Mouse (Mus musculus) WW6 (cell line): ENCODE results near the gene Abhd14a.

ENCODE experiments used
- DNase-seq: peaks from one replicate; pipeline ENCODE4 v3.0.0-alpha.2; 2013; ENCODE audit warnings: low read depth, low spot score

Gene Abhd14a

GRCm38 (mm10) chr9:106411091-106411594 is 36.3 kb downstream of the Abhd14a start:
- DNase-seq, result no peak

DNA sequence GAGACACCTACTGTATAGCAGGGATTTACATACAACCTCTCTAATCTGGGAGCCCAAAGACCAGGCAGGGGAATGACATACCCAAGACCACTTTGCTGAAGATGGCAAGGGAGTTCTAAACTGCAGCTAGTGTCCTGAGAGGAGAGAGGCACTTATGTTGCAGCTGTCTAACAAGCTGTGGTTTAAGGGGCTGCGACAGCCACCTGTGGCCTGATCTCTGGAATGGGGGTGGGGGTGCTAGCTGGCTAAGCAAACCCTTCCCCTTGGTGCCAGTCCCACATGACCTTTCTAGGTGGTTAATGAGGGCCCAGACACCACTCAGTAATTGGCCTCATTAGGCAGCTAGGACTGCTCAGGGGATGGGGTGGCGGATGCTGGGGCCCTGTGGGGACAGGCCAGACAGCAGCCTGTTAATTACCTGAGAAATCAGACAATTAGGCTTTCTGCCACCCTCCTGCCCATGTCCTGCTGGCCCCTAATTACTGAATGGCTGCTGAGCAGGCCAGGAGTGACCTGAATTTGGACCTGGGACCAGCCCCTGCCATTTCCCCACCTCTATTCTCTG is 37.3 kb downstream of the Abhd14a start:
- no peak for DNase-seq

DNA sequence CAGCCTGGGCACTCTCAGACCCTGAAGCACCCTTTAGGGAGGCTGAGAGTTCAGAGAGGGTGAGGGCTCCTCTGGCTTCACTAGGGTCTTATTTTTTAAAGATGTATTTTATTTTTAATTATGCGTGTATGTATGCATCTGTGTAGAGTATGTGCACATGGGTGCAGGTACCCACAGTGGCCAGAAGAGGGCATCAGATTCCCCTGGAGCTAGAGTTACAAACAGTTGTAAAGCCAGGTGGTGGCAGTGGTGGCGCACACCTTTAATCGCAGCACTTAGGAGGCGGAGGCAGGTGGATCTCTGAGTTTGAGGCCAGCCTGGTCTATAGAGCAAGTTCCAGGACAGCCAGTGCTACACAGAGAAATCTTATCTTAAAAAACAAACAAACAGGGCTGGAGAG is 38.4 kb downstream of the Abhd14a start:
- DNase-seq, result no peak

DNA sequence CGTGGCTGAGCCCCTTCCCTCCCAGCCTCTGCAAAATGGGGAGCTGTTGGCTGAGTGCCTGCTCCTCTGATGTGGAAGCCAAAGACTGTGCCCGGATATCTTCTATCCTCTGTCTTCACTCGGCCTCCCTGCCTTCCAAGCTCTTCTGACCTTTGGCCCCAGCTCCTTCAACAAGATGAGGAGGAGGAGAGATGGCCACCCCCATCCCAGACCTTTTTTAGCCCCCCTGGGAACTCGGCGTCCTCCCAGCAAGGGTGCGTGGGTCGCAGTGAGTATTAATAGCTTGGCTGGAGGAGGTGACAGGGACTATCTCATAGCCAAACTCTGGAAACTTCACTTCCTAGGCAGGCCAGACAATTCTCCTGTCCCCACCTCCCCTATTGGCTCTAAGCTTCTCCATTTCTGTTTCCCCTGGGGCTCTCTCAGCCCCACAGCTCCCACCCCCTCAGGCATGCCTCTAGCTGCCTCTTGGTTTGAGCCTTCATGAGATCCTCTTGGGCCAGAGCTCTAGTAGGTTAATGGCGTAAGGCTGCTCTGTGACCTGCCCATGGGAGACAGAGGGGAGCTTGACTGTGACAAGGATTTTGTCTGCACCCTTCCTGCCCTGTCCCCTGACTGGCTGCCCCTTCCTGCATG is 40.9 kb downstream of the Abhd14a start:
- no peak for DNase-seq

DNA sequence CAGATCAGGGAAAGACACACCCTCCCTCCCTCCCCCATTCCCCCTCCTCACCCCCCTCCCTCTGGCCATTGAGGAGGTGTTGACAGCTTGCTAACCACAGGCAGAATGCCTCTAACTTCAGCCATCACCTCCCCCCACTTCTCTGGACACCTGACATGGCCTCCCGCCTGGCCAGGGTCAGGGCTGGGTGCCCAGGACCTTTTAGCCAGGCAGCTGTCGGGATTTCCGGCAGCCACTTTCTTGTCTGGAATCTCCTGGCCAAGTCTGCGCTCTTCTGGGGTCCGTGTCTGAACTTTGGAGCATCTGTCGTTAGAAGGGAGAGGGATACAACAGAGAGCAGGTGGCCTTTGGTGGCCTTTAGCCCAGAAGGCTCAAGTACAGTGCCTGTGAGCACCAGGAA is 42.2 kb downstream of the Abhd14a start:
- no peak for DNase-seq

- DNase-seq, result no peak
Measured at GRCm38 (mm10) chr9:106402607-106403375, 44.7 kb downstream of the Abhd14a start.

DNA sequence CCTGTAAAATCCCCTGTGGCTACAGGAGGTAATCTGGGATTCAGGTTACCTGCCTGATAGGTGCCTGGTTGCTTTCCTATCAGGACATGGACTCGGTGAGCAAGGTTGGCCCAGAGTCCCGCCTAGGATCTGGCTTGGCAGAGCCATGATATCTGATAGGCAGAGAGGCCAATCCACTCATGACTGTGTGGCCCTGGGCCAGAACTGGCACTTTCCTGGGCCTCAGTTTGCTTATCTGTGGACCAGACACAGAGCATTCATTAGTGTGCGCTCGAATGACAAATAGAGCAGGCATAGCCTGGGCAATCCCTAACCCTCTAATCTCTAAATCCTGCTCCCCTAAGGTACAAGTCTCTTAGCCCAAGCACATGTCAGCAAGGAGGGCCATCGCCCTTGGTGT is 45.3 kb downstream of the Abhd14a start:
- DNase-seq, result no peak

GRCm38 (mm10) chr9:106399808-106400207 is 47.7 kb downstream of the Abhd14a start:
- no peak for DNase-seq

DNA sequence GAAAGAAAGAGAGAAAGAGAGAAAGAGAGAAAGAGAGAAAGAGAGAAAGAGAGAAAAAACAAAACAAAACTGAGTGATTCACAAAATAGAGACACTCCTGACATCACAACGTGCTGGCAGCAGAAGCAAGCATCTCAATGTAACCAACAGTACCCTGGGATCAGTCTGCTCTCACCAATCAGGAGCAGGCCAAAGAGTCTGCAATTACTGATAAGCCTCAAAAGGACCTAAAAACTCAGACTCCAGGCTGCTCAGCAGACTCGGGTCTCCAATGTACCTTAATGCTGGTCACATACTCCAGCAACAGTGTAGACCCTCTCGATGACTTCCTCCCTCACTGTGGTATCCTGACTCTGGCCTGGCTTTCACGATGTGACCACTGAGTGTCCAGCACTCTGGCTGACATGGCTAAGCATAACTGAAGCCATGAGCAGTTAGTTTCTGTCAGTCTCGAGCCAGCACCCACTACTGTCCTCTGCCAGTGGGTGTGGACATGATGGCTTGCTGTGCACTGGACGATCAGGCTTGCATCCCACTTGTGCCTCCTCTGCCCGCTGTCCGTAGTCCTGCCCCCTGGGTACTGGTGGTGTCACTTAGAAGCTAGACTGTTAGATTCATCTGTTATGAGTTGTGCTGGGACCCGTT is 48.7 kb downstream of the Abhd14a start:
- no peak for DNase-seq

DNA sequence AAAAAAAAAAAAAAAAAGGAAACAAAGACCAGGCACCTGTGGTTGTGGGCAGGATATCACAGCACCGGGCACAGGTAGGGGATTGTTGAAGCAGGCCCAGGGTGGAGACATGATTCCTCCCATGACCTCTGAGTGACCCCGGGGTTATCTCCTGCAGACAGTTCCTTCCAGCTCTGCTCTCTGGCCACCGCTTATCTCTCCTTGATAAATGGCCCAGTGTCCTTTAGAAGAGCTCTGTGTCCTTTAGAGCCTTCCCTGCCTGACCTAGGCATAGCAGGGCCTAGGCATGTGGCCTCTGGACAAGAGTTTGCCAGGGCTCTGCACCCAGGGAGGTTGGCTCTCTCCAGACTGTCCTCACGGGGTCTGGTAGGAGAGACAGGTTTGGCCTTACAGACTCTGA is 49.7 kb downstream of the Abhd14a start:
- DNase-seq, result no peak

DNA sequence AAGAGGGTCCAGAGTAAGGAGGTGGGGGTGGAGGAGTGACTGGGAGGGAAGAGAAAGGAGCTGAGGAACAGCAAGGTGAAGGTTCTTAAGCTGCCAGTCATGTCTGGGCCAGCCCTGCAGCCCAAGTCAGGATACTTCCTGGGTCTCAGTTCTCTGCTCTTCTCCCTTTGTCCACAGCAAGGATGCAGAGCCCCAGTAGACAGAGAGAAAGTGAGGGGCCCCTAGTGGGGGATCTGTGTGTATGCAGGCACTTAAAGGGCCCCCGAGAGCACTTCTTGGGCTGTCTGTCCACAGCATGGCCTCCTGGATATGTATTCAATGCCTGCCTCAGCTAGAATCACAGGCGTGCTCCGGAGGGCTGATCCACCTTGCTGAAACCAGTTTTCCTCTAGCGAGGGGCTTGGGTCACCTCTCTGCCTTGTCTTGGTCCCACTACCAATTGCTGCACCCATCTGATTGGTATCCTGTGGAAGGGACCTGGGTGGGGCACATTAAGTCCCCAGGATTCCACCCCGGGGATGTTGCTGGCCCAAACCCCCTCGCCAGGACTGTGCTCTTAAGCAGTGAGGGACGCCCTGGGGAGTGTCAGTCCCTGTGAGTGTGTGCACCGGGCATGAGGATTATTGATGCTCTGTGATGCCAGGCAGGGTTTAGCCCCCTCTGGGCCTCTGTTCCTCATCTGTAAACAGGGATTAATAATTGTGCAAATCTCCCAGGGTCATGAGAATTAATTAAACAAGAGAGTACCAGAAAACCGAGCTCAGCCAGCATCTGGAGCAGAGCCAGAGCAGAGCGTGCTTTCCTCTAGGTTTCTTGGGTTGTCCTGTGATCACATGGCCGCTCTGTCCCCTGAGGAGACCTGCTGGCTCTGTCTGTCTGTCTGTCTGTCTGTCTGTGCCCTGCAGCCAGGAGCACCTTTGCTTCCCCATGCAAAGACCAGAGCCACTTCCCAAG is 52.6 kb downstream of the Abhd14a start:
- no peak for DNase-seq

DNA sequence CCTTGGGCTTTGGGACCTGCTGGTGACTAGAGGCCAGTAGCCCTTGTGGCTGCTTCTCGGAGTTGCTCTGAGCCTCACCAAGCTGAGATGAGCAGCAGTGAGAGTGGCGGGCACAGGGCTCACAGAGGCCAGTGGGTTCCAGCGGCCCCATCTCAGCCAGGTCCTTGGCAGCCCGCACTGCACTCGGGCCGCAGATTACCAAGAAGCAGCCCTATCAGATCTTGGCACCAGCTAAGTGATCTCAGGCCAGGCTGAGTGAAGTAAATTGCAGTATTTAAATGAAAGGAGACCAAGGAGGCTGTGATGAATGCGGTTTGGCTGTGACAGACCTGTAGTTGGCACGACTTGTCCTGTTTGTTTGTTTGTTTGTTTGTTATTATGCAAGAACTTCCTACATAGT is 53.9 kb downstream of the Abhd14a start:
- no peak for DNase-seq

DNA sequence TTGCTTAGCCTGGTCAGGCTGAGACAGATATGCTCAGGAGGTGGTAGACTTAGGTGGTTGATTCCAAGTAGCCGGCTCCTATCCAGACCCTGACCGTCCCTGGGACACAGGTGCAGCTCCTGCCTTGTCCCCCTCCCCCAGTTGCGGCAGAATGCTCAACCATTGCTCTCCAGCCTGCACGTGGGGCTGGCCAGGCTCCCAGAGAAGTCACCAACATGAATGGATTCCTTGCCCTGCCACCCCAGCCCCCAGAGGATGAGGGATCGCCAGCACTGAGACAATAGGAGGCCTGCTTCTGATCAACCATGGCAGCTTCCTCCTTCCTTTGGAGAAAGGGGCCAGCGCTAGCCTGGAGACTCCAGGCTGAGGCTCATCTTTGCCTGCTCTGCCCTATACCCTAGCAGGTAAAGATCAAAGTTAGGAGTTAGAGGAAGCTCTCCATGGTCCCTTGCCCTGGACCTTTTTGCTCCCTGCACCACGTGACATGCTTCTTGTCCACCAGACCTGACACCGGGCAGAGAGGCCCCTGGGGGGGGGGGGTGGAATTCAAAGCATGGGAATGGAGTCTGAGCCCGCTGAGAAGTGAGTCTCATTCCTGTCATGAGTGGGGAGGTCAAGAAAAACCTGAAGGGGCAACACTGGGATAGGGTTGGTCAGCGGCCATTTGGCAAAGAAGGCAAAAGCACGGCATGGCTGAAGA is 54.5 kb downstream of the Abhd14a start:
- no peak for DNase-seq
